Mouse (Mus musculus) 3134 (cell line): ENCODE results near the gene Gpr18.
A peak's percentile ranks its signal among the peaks of the same experiment; 100 is the strongest.
"Not testable (repeated sequence)": the region's sequence is repeated elsewhere in the genome, so short reads cannot be mapped to it uniquely, and the experiment has no call there.

Experiments
- DNase-seq: peaks from one replicate; pipeline ENCODE4 v3.0.0-alpha.2; 2011; ENCODE audit warnings: low spot score; ENCODE audit not compliant: insufficient read length; ENCODE audit errors: extremely low read depth

Gene Gpr18

DNA sequence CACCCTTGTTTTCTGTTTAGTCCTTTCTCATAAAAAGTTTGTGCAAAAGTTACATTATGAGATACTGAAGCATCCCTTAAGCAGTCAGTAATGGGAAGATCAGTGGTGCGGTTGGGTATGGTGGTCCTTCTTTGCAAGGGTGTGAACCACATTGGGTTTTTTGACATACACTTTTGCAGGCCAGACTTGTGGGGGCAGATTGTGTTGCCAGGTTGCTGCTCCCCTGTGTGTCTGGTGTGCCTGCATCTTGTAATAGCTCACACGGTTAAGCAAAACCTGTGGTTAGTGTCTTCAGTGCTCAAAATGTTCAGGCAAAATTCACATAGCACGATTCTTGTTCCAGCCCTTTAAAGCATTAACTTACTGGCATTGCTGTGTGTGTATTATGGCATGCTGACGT, 20.3 kb downstream of the Gpr18 start:
- no peak for DNase-seq

DNA sequence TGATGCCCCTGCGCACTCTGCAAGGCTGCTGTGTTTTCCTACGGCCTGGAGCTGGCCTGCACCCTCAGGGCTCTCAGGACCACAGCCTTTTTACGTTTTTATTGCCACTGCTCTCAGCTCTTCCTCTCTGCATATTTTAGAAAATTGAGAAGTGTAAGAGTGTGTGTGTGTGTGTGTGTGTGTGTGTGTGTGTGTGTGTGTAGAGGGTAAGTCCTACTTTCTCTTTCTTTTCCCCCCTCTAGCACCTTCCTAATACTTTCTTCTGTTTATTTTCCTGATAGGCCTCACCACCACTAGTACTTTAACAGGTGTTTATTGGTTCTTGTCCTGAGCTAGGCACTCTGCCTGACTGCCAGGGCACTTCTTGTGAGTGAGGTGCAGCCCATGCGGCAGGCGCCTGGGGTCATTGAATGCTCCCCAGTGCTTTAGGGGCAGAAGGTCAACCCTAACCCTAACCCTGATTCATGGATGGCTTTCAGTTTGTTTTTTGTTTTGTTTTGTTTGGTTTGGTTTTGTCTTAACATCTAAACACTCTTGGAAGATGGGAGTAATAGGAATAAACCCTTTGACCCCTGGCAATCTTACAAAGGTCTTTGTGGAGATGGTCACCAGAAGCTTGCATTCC, 21.0 kb downstream of the Gpr18 start:
- no peak for DNase-seq

DNA sequence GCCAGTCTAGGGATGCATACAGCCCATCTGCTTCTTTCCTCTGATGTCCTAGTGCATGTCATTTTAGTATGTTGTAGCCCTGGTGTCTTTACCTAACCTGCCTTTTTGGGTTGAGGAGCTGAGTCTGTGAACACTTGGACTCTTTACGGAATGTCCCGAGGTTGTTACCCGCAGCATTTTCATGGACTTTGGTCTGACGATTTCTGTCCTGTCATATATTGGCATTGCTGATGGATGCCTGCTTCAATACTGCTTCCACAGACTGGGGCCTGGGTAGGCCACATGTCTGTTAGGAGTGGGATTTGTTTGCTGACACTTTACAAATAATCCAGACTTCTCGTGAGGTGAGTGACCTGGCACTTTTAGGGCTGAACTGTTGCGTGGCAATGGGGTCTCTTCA, 21.8 kb downstream of the Gpr18 start:
- DNase-seq = no peak

DNA sequence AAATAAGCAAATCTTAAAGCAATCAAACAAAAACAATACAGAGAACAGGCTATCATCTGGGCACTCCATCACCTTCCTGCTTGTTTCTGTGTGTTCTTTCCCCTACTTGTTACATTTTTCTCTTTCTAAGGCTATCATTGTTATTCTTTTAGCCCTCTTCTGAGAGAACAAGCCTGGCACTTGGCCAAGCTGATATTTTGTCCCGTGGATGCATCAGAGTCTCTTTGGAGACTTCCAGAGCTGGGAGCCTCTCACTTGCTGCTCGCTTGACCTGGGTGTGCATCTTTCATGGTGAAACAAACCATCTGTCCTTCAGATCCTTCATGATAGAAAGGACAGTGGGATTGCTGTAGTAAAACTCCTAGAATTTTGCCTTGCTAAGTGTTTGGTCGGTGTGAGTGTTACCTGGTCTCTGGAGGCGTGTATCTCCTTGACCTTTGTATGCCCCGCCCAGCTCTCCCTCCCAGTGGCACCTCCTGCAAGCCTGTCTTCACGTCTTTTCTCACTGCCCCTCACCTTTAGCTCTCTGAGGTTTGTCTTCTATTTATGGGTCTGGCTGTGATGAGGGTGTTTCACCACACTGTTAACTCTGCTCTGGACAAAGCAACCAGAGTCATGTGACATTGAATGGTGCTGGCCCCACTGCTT, 31.3 kb downstream of the Gpr18 start:
- DNase-seq = no peak

DNA sequence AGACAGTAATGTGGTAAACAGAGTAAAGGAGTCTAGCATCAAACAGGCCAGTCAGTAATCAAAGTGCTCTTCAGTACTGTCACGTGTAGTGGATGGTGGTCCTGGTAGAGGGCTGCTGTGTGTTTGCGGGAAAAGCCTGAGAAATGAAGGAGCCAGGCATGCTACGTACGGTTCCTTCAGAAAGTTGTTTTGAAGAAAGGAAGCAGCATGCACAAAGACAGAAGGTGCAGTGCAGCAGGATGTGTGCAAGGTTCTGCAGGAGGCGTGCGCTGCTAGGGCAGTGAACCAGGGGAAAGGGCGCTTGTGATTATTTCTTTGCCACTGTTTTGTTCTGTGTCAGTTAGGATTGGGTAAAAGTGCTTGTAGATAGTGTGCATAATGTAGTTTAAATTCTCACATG, 34.4 kb downstream of the Gpr18 start:
- DNase-seq = no peak

DNA sequence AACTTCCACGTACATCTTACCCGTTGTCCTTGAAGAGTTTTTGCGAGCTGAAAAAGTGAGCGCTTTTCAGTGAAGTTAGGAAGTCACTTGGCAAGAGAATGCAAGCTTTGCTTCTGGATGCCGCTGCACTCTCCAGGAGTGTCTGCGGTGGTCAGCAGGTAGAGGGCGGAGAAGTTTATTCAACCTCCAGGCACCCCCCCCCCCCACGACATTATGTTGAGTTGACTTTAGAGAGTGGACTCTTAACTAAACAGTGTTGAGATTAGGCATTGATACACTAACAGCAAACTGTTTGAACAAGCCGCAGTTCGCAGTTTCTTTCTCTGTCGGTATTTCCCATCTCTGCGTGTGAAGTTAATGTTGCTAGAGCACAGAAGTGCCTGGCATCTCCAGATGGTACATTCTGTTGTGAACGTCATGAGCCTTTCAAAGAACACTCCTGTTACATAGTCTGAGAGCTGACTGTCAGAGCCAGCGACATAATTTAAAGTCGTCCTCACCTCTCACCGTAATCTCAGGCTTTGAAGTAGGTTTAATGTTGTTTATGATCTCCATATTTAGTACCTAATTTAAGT, 36.2 kb downstream of the Gpr18 start:
- DNase-seq = no peak

DNA sequence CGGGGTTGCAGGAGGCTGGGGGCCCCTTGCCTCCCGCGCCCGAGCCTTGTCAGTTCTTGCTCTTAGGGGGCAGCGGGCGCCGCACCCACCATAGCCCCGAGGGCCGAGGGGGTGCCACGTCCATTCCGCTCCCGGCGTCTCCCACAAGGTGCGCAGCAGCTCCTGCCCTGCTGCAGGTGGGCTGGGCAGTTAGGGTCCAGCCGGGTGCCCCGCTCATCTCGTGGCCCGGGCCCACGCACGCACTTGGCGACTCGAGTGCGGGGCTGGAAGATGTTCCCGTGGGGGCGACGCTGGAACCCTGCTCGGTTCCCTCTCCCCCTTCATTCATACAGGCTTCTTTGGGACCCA, 36.7 kb downstream of the Gpr18 start:
- no peak for DNase-seq

DNA sequence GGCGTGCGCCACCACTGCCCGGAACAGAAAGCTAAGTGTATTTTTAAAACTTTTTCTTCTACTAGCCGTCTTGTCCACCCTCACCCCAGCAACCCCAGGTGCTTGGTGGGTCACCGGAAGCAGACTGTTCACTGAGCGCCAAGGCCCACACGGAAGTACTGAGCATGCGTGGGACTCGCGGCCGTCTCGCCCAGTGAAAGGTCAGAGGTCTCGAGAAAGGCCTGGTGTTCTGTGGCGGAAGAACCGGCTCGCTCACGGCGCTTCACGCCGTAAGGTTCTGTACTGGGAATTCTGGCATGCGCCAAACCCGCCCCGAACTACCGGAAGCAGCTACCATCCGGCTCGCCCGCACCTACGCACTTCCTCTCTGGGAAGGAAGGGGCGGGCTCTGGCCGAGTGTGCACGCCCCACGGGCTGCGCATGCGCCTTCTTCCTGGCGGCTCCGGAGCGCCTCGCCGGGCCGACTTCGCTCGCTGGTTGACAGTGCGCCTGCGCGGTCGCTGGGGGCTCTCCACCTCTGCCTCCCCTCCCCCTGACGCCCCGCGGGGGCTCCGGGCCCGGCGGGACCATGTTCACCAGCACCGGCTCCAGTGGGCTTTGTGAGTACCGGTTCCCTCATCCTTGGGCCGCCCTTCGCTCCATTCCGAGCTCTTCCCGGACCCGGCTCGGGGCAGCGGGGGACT, 37.3 kb downstream of the Gpr18 start, which contains the start of gene Ubac2:
Ubac2 (plus strand) TSS at position 445 of the 683 bp plus-strand sequence.
- DNase-seq = peak; percentile 94

DNA sequence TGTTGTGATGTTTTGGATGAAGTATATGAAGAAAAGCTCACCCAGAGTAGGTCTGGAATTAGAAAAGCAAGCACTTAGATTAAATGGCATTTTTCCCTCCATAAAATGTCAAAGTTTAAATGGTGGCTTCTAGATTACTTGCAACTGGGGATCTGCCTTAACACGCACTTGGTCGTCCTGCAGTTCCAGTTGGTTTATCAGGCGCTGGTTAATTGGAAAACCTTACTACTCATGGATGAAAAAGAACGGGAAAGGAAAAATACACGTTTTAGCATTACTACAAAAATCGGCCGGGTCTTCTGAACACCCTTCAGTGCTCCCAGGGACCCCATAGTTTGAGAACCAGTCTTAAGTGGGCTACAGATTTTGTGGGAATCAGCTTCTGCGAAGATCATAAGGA, 37.9 kb downstream of the Gpr18 start:
- no peak for DNase-seq

DNA sequence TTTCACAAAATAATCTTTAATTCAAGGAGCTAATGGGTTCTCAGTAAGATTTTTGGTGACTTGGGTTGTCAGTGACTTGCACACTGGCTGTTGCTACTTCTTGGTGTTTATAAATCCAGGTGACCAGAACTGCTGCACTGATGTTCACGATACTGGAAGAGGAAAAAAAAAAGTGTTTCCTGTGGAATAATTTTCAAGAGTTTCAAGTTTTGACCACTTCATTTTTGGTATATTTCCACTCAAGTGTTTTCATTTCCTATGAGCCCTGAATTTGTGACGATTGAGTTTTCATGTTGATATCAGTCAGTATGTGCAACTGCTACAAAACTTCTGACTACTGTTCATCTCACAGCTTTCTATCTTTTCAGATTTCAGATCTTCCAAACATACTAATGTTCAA, 38.7 kb downstream of the Gpr18 start:
- DNase-seq = no peak

DNA sequence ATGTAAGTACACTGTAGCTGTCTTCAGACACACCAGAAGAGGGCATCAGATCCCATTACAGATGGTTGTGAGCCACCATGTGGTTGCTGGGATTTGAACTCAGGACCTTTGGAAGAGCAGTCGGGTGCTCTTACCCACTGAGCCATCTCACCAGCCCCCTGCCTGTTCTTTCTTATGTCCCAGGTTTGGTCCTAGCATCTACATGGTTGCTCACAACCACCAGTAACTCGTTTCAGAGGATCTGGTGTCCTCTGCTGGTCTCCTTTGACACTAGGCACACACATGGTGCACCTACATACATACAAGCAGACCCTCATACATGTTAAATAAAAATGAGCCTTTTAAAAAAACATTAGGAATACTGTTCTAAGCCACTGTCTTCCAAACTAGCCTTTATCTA, 39.4 kb downstream of the Gpr18 start:
- DNase-seq = not testable (repeated sequence)

DNA sequence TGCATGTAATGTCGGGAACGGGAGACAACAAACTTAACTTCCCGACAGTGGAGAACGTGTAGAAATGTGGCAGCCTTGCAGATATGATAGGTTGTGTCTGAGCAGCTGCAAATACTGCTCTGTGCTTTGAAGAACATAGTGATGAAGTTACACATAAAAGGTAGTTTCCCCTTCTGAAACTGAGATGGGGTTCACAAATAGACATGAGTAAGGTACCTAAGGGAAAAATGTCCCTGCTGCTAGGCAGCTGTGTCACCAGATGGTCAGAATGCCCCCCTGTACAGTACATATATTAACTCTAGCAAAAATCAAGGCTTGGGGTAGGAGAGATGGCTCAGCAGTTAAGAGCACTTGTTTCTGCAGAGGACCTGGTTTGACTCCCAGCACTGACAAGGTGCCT, 41.9 kb downstream of the Gpr18 start:
- no peak for DNase-seq

DNA sequence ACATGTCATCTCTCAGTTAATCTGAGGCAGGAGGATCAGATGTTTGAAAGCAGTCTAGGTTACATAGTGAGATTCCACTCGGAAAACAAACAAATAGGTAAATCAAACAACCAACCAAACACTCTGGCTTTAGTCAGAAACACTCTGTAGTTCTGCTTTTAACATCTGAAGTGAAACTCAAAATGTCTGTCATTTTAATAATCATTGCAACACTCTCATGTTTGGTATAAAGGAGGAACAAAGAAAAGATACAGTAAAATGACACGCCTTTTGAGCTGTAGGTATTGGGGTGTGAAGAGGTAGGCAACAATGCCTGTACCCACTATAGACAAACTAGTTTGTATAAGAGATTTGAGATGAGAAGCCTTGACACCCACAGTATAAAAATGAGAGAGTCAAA, 42.4 kb downstream of the Gpr18 start:
- DNase-seq = no peak

GRCm38 (mm10) chr14:121872760-121873159, 42.8 kb downstream of the Gpr18 start:
- no peak for DNase-seq

DNA sequence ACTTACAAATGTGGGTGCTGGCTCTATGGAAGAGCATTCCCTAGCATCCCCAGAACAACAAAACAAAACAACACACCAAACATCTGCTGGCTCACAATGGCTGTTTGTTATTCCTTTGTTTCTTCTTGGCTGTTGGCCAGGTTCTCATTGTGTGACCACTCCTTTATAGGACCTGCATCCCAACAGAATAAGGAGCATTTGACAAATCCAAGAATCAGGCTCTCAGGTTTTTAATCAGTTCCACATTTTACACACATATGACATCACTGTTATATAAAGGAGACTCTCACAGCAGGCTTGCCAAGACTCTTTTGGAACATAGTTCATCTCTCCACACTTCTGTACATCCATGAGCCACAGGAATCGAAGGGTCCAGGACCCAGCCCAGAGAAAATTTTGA, 46.5 kb downstream of the Gpr18 start:
- no peak for DNase-seq

- no peak for DNase-seq
Measured at GRCm38 (mm10) chr14:121866574-121866973, 49.0 kb downstream of the Gpr18 start.

DNA sequence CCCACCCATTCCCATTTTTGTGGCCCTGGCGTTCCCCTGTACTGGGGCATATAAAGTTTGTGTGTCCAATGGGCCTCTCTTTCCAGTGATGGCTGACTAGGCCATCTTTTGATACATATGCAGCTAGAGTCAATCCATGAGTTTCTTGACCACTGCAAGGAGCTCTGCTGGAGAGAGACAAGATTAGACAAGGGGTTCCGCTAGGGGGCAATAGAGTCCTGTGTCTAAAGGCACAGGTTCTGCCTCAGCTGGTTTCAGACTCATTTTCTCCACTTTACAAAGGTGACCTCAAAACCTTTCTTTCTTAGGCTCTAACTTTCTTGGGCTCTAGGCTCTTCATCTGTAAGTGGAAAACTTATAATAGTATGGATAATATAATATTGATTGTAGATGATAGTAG, 50.4 kb downstream of the Gpr18 start:
- DNase-seq = not testable (repeated sequence)
